Mouse (Mus musculus) intestine, postnatal 0 days (tissue): ENCODE data around the gene Golph3. TPM values are rescaled to one million over a fixed set of nuclear protein-coding genes. Genes with fewer than 3 reads are reported as not detected.

ENCODE experiments used
- ATAC-seq: fragments of 200-750 bp; cut with Nextera tagmentation; 2 replicates; pipeline ENCODE4 v1.8.0; 2017; ENCODE audit warnings: mild to moderate bottlenecking, moderate TSS enrichment, moderate library complexity
- H3K27ac ChIP-seq: fragments of 300-500 bp; sonication (generic); 2 replicates; pipeline ENCODE4 v1.5.1; 2014; ENCODE audit warnings: mild to moderate bottlenecking, low read depth, low read length, moderate library complexity
- H3K27me3 ChIP-seq: fragments of 300-500 bp; sonication (generic); replicated peaks from 2 replicates; pipeline ENCODE4 v1.6.1; 2014; ENCODE audit warnings: low read length, mixed read lengths; ENCODE audit not compliant: control insufficient read depth, insufficient read depth
- H3K36me3 ChIP-seq: fragments of 300-500 bp; sonication (generic); 2 replicates; pipeline ENCODE4 v1.6.1; 2014; ENCODE audit warnings: mild to moderate bottlenecking, moderate library complexity; ENCODE audit not compliant: control insufficient read depth, insufficient read depth
- H3K4me1 ChIP-seq: fragments of 300-500 bp; sonication (generic); replicated peaks from 2 replicates; pipeline ENCODE4 v1.6.1; 2014; ENCODE audit warnings: antibody characterized with exemption, low read length, mixed read lengths; ENCODE audit not compliant: control insufficient read depth, insufficient read depth
- H3K4me2 ChIP-seq: fragments of 300-500 bp; sonication (generic); replicated peaks from 2 replicates; pipeline ENCODE4 v1.6.1; 2014; ENCODE audit warnings: low read depth, mild to moderate bottlenecking, moderate library complexity
- H3K4me3 ChIP-seq: fragments of 300-500 bp; sonication (generic); 2 replicates; pipeline ENCODE4 v1.5.1; 2014; ENCODE audit warnings: low read depth, low read length
- H3K9ac ChIP-seq: fragments of 300-500 bp; sonication (generic); 2 replicates; pipeline ENCODE4 v1.6.1; 2014; ENCODE audit warnings: mild to moderate bottlenecking, low read depth, low read length
- H3K9me3 ChIP-seq: fragments of 300-500 bp; sonication (generic); 2 replicates; pipeline ENCODE4 v1.6.1; 2016; ENCODE audit warnings: mixed run types; ENCODE audit not compliant: control insufficient read depth
- CTCF ChIP-seq: sonication (generic); IDR thresholded peaks from 2 replicates; pipeline ENCODE4 v1.5.1; 2016; ENCODE audit warnings: low read depth, mild to moderate bottlenecking, control low read depth, antibody characterized with exemption, moderate library complexity
- WGBS: fragments of 180-500 bp; shearing (Covaris S2); extraction: QIAGEN DNeasy Blood & Tissue Kit; methylation state at CpG from one replicate; pipeline ENCODE4 v1.1.7; 2014; 5-methylcytosine and 5-hydroxymethylcytosine counted together
- polyA plus RNA-seq: library from polyadenylated mRNA; unstranded; fragments of >200 nt; fragmentation: Nextera tagmentation; extraction: Ambion mirVana; gene quantifications from 2 replicates; pipeline ENCODE4 v1.2.1, GENCODE M21; 2015

Gene Golph3
- polyA plus RNA-seq, 1 experiment from 2014 or later, result 70.0 TPM

DNA sequence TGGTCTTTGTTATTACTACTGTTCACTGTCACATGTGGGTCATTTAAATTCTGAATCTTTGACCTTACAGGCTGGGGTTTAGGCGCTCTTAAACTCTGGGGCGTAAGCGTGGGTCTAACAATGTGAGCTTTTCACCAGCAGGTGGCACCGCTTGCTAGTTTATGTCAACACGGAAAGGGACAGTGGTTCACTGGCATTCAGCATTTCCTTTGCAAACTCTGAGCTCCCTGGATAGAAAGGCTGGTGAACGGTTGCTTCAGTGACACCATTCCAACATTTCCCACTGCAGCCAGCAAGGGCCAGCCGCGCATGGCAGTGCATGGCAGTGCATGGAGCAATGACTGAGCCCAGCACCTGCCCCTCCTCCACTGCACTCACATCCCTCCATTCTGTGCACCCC lies 49.9 kb downstream of the Golph3 start:
- no peaks in the 10 kb centered on the region for H3K4me1 ChIP-seq
- no peaks in the 10 kb centered on the region for H3K9me3 ChIP-seq
- H3K4me3 ChIP-seq, result no peak overlapping the region
- H3K36me3 ChIP-seq, result peaks cover 39% of the 10 kb centered on the region; the same call in 1 of the 2 replicates
- ATAC-seq, result peak; percentile 31; the same call in 1 of the 2 replicates
- 7% methylated on average over 8 of the region's 8 CpGs for WGBS
- H3K9ac ChIP-seq, result no peak overlapping the region
- peak; percentile 93 for TF ChIP-seq CTCF
- no peak overlapping the region for H3K27ac ChIP-seq
- no peak overlapping the region for H3K4me2 ChIP-seq
- no peaks in the 10 kb centered on the region for H3K27me3 ChIP-seq

DNA sequence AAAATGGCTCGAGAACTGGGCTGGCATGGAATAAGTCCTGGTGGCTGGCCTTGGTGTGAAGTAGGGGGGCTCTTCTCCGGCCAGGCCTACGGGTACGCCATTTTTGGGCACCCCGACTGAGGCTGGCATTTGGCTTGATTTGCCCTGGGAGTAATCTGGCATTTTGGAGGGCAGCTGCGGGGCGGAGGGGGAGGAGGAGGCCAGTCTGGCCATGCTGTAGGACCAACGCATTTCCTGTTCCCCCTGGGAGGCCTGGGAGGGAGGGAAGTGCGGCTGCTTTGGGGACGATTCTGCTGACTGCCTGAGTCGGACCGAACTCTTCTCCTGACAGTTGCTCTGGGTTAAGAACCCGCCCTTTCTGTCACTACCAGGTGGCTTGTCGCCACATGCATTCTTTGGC lies 52.2 kb downstream of the Golph3 start:
- no peak for ATAC-seq
- no peak for TF ChIP-seq CTCF
- Histone ChIP-seq H3K36me3 (peaks cover 41% of the 10 kb centered on the region; the same call in 1 of the 2 replicates), H3K4me1 (no peaks in the 10 kb centered on the region), H3K27ac (no peak overlapping the region), H3K9ac (no peak overlapping the region), H3K4me2 (no peak overlapping the region), H3K4me3 (no peak overlapping the region), H3K27me3 (no peaks in the 10 kb centered on the region), H3K9me3 (no peaks in the 10 kb centered on the region)
- WGBS, result 86% methylated on average over 14 of the region's 14 CpGs

DNA sequence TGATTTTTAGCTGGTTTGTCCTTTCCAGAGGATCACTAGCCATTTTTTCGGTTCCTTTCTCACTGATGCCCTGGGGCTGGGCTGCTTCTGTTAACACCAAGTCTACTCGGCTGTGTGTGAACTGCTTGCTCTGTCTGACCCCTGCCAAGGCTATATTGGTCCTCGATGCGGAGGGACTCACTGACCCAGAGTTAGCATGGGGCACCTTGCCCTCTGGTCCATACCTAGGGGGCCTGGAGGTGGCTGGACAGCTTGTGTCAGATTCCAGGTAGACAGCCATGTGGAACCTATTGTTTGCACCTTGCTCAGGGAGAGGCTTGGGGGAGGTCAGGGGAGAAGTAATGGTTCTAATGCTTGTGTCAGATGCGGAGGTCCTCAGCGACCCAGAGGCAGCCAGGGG lies 52.7 kb downstream of the Golph3 start:
- Histone ChIP-seq H3K9me3 (no peaks in the 10 kb centered on the region), H3K9ac (no peak overlapping the region), H3K4me2 (no peak overlapping the region), H3K4me3 (no peak overlapping the region), H3K4me1 (no peaks in the 10 kb centered on the region), H3K27ac (no peak overlapping the region), H3K36me3 (peaks cover 40% of the 10 kb centered on the region; the same call in 1 of the 2 replicates), H3K27me3 (no peaks in the 10 kb centered on the region)
- WGBS, result 85% methylated on average over 6 of the region's 6 CpGs
- ATAC-seq, result no peak
- TF ChIP-seq CTCF, result no peak

DNA sequence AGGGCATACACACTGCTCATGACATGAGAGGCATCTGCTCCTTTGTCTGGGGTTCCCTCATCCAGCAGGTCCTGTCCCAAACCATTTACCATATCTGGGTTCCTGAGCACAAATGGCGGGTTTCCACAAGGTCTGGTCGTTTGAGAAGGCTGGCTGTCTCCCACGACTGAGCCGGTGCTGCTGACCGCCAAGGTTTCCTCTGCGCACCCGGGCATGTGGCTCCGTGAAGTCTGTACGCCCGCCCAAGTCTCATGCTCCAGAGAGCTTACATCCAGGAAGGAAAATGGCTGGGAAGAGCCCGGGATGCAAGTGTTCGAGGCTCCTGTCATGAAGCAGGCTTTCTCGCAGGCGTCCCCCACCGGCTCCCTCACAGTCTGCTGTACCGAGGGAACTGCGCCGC lies 53.7 kb downstream of the Golph3 start:
- Histone ChIP-seq H3K36me3 (peaks cover 40% of the 10 kb centered on the region; the same call in 1 of the 2 replicates), H3K9ac (no peak overlapping the region), H3K27ac (no peak overlapping the region)

GRCm38 (mm10) chr15:12375641-12376311 lies 54.5 kb downstream of the Golph3 start:
- no peaks in the 10 kb centered on the region for H3K9me3 ChIP-seq
- H3K27me3 ChIP-seq, result no peaks in the 10 kb centered on the region
- peak; percentile 31; the same call in 1 of the 2 replicates for ATAC-seq
- H3K4me2 ChIP-seq, result peak overlapping the region; percentile 60
- peak overlapping the region; percentile 28; the same call in 1 of the 2 replicates for H3K27ac ChIP-seq
- no peaks in the 10 kb centered on the region for H3K4me1 ChIP-seq
- WGBS, result 15% methylated on average over 19 of the region's 19 CpGs
- H3K36me3 ChIP-seq, result peaks cover 42% of the 10 kb centered on the region
- TF ChIP-seq CTCF, result peak; percentile 83
- H3K9ac ChIP-seq, result peak overlapping the region; percentile 22; the same call in 1 of the 2 replicates
- peak overlapping the region; percentile 20 for H3K4me3 ChIP-seq

More for the DNA sequence above, 53.7 kb downstream of the Golph3 start:
- no peak for ATAC-seq
- H3K4me2 ChIP-seq, result peak overlapping the region; percentile 60
- H3K4me3 ChIP-seq, result no peak overlapping the region
- H3K9me3 ChIP-seq, result no peaks in the 10 kb centered on the region
- 71% methylated on average over 18 of the region's 18 CpGs for WGBS
- H3K27me3 ChIP-seq, result no peaks in the 10 kb centered on the region
- H3K4me1 ChIP-seq, result no peaks in the 10 kb centered on the region
- TF ChIP-seq CTCF, result no peak

DNA sequence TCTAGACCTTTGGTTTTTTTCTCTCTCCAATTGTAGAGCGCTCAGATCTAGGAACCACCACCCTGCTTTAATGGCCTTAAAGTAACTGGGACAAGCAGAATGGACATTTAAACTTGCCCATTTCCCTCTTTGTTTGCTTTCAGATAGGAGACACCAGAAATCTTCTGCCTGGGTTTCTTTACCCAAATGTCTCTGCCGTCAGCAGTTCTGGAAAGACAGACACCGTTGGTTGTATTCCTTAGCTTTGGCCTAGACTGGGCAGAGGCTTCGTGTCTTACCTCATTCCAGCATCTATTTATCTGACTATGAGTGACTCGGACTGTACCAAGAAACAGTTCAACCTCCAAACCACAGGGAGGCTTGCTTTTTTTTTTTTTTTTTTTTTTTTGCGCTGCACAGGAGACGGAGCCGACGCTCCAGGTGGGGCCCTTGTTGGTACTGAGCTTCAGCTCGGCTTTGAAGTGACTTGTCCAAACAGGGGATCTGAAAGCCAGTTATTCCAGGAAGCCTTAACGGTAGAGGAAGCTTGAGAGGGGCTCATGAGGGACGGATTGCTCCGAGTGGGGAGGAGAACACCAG lies 55.3 kb downstream of the Golph3 start:
- 61% methylated on average over 13 of the region's 13 CpGs for WGBS
- H3K4me2 ChIP-seq, result no peak overlapping the region
- H3K4me3 ChIP-seq, result no peak overlapping the region
- no peak for TF ChIP-seq CTCF
- H3K27ac ChIP-seq, result no peak overlapping the region
- no peaks in the 10 kb centered on the region for H3K27me3 ChIP-seq
- ATAC-seq, result no peak
- H3K9me3 ChIP-seq, result no peaks in the 10 kb centered on the region
- no peaks in the 10 kb centered on the region for H3K4me1 ChIP-seq
- peaks cover 43% of the 10 kb centered on the region for H3K36me3 ChIP-seq
- no peak overlapping the region for H3K9ac ChIP-seq
